Mouse (Mus musculus) hindbrain, embryonic 16.5 days (tissue): ENCODE data around the gene Leng9. TPM values are rescaled to one million over a fixed set of nuclear protein-coding genes. Genes with fewer than 3 reads are reported as not detected.

Source experiments
- ATAC-seq: fragments of 200-750 bp; cut with Nextera tagmentation; 2 replicates; pipeline ENCODE4 v1.8.0; 2017; ENCODE audit warnings: moderate TSS enrichment, moderate library complexity
- H3K27ac ChIP-seq: fragments of 300-500 bp; sonication (generic); 2 replicates; pipeline ENCODE4 v1.5.1; 2014; ENCODE audit warnings: low read depth, mild to moderate bottlenecking, control low read depth, low read length, moderate library complexity
- H3K27me3 ChIP-seq: fragments of 300-500 bp; sonication (generic); replicated peaks from 2 replicates; pipeline ENCODE4 v1.6.1; 2014; ENCODE audit warnings: low read length; ENCODE audit not compliant: control insufficient read depth, insufficient read depth
- H3K36me3 ChIP-seq: fragments of 300-500 bp; sonication (generic); 2 replicates; pipeline ENCODE4 v1.6.1; 2014; ENCODE audit warnings: mild to moderate bottlenecking, low read length, moderate library complexity, mixed read lengths; ENCODE audit not compliant: control insufficient read depth, insufficient read depth
- H3K4me1 ChIP-seq: fragments of 300-500 bp; sonication (generic); 2 replicates; pipeline ENCODE4 v1.6.1; 2014; ENCODE audit warnings: low read depth, low read length; ENCODE audit not compliant: control insufficient read depth, insufficient read depth
- H3K4me2 ChIP-seq: fragments of 300-500 bp; sonication (generic); 2 replicates; pipeline ENCODE4 v1.6.1; 2014; ENCODE audit warnings: mild to moderate bottlenecking, low read length, control low read depth, moderate library complexity
- H3K4me3 ChIP-seq: fragments of 300-500 bp; sonication (generic); 2 replicates; pipeline ENCODE4 v1.5.1; 2014; ENCODE audit warnings: mild to moderate bottlenecking, low read length, control low read depth, moderate library complexity
- H3K9ac ChIP-seq: fragments of 300-500 bp; sonication (generic); 2 replicates; pipeline ENCODE4 v1.6.1; 2014; ENCODE audit warnings: low read depth, mild to moderate bottlenecking, control low read depth, low read length, moderate library complexity
- H3K9me3 ChIP-seq: fragments of 300-500 bp; sonication (generic); 2 replicates; pipeline ENCODE4 v1.6.1; 2014; ENCODE audit warnings: mild to moderate bottlenecking, low read length, moderate library complexity; ENCODE audit not compliant: control insufficient read depth
- WGBS: fragments of 180-500 bp; shearing (Covaris S2); extraction: QIAGEN DNeasy Blood & Tissue Kit; methylation state at CpG from one replicate; pipeline ENCODE4 v1.1.7; 2014; 5-methylcytosine and 5-hydroxymethylcytosine counted together
- polyA plus RNA-seq: library from polyadenylated mRNA; unstranded; fragments of >200 nt; fragmentation: Nextera tagmentation; extraction: Ambion mirVana; gene quantifications from 2 replicates; pipeline ENCODE4 v1.2.1, GENCODE M21; 2015

The Leng9 gene
- polyA plus RNA-seq, 1 experiment from 2014 or later: 6.8 TPM

DNA sequence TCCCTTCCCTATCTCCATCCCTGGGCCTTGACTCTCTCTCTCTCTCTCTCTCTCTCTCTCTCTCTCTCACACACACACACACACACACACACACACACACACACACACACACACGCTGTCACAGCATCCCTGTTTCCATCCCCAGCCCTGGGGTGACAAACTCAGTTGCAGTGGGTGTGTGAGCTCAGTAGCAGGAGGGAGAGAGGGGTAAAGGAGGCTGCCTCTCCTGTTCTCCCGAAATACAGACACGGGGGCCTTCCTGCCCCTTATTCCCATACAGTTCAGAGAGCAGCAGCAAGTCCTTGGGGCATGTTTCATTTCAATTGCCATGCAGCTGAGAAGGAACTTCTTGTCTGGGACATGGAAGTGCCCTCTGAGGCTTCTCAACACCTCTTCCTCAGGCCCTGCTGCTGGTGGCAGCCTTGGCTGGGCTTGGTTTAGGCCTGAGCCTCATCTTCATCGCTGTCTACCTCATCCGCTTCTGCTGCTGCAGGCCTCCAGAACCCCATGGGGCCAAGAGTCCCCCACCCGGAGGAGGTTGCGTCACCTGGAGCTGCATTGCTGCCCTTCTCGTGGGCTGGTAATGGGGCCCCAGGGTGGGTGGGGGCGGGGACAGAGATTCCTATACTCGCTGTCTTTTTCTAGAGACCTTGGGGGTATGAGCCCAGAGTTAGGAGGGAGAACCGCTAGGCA is 28.0 kb downstream of the Leng9 start:
- H3K27me3 ChIP-seq: no peaks in the 10 kb centered on the region
- H3K9ac ChIP-seq: peak overlapping the region; percentile 92
- H3K9me3 ChIP-seq: no peaks in the 10 kb centered on the region
- H3K4me3 ChIP-seq: peak overlapping the region; percentile 8
- 23% methylated on average over 11 of the region's 11 CpGs for WGBS
- no peaks in the 10 kb centered on the region for H3K36me3 ChIP-seq
- peak overlapping the region; percentile 88 for H3K27ac ChIP-seq
- peak overlapping the region; percentile 74 for H3K4me2 ChIP-seq
- H3K4me1 ChIP-seq: peaks cover 27% of the 10 kb centered on the region
- no peak for ATAC-seq

GRCm38 (mm10) chr7:4119976-4120921 is 29.9 kb downstream of the Leng9 start:
- Histone ChIP-seq H3K27me3 (no peaks in the 10 kb centered on the region), H3K9ac (peak overlapping the region; percentile 92), H3K4me3 (peak overlapping the region; percentile 76), H3K4me1 (peaks cover 24% of the 10 kb centered on the region), H3K9me3 (no peaks in the 10 kb centered on the region), H3K27ac (peak overlapping the region; percentile 88), H3K4me2 (peak overlapping the region; percentile 74), H3K36me3 (no peaks in the 10 kb centered on the region)
- peak; percentile 5; the same call in 1 of the 2 replicates for ATAC-seq
- WGBS: 6% methylated on average over 17 of the region's 19 CpGs

- Histone ChIP-seq H3K27ac (peak within 1 kb of the TSS; percentile 88), H3K9me3 (no peaks in the 10 kb centered on the region), H3K36me3 (no peaks in the 10 kb centered on the region), H3K4me1 (peaks cover 16% of the 10 kb centered on the region), H3K4me2 (peak within 1 kb of the TSS; percentile 74), H3K9ac (peak within 1 kb of the TSS; percentile 92), H3K4me3 (peak within 1 kb of the TSS; percentile 76), H3K27me3 (no peaks in the 10 kb centered on the region)
- under 1% methylated on average over 29 of the region's 37 CpGs for WGBS
- peak; percentile 15 for ATAC-seq
Measured at GRCm38 (mm10) chr7:4119344-4119902, 30.8 kb downstream of the Leng9 start, which contains the start of gene Ttyh1. Gene Ttyh1, plus strand, starts transcription at chr7:4119408.

DNA sequence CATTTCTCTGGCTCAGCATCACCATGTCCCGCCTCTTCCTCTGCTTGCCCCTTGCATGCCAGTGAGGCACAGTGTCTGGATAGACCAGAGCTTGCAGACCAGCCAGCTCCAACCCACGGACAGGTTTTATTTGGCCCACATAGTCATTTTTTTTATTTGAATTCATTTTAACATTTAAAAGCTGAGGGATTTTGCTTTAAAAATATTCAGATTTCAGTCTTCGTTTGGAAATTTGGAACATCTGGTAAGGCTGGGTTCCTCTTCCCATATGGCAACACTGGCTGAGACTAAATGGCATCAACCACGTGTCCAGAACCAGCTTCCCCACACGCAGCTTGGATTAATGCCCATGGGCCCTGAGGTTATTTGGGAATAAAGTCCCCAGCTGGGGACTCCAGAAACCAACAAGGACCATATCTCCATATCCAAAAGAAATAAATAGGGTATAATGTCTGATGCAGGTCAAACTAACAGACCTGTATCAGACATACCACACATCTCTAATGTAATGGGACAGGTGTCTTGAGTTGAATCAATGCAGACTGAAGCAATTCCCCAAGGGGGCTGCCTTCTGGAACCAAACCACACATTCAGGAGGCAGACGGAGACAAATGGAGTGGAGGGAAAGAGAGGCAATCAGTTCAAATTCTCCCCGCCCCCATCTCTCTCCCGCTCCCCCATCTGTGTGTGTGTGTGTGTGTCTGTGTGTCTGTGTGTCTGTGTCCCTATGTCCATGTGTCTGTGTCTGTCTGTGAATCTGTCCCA is 32.9 kb downstream of the Leng9 start:
- H3K36me3 ChIP-seq: no peaks in the 10 kb centered on the region
- no peaks in the 10 kb centered on the region for H3K9me3 ChIP-seq
- no peak overlapping the region for H3K4me3 ChIP-seq
- peaks cover 5% of the 10 kb centered on the region for H3K4me1 ChIP-seq
- no peak for ATAC-seq
- H3K27ac ChIP-seq: no peak overlapping the region
- H3K27me3 ChIP-seq: no peaks in the 10 kb centered on the region
- H3K9ac ChIP-seq: no peak overlapping the region
- H3K4me2 ChIP-seq: no peak overlapping the region
- WGBS: 60% methylated on average over 8 of the region's 8 CpGs

DNA sequence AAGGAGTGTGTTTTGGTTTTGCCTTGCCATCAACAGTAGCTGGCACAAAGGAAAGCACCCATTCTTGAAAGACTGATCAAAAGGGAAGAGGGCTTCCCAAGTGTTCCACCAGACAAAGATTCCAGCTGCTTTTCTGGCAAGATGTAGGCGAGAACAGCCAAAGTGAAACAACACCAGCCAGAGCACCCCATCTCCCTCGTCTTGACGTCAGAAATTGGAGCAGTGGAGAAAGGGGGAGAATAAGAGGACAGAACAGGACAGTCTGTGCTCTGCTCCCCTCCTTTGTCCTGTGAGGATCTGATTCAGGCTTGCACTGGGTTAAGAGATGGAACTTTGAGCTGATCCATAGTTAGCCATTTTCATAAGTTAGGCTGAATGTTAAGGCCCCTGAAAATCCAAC is 38.4 kb downstream of the Leng9 start:
- Histone ChIP-seq H3K27ac (peak overlapping the region; percentile 1; the same call in 1 of the 2 replicates), H3K36me3 (no peaks in the 10 kb centered on the region), H3K4me2 (no peak overlapping the region), H3K27me3 (no peaks in the 10 kb centered on the region), H3K9ac (no peak overlapping the region), H3K4me1 (no peaks in the 10 kb centered on the region), H3K4me3 (no peak overlapping the region), H3K9me3 (no peaks in the 10 kb centered on the region)
- ATAC-seq: 0 out of 2 replicates have a peak, but pooled peaks have one; percentile 61
- WGBS: 39% methylated on average over 3 of the region's 3 CpGs

DNA sequence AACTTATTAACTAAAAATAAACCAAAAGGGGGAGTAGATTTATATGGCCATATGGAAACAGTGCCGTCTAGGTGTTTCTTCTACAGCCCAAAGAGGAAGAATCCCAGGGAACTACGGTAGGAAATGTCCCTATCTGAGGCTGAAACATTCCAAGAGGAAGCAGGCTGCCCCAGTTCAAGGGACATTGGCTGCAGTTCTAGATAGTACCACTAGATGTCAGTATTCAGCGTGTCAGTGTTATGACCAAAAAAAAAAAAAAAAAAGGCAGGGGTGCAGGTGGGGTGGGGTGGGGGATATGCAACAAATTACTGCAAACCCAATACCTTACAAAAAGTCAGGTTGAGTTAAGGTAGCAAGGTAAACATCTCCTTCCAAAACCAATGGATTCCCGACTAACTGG is 46.8 kb downstream of the Leng9 start:
- ATAC-seq: 0 out of 2 replicates have a peak, but pooled peaks have one; percentile 11
- no peak overlapping the region for H3K27ac ChIP-seq
- 12% methylated on average over 4 of the region's 4 CpGs for WGBS

GRCm38 (mm10) chr7:4101144-4101543 is 49.0 kb downstream of the Leng9 start:
- H3K36me3 ChIP-seq: no peaks in the 10 kb centered on the region
- H3K9me3 ChIP-seq: no peaks in the 10 kb centered on the region
- H3K4me1 ChIP-seq: no peaks in the 10 kb centered on the region
- H3K27me3 ChIP-seq: no peaks in the 10 kb centered on the region
- no peak overlapping the region for H3K4me3 ChIP-seq
- WGBS: 82% methylated on average over 5 of the region's 5 CpGs
- H3K9ac ChIP-seq: no peak overlapping the region
- no peak for ATAC-seq
- H3K27ac ChIP-seq: no peak overlapping the region
- no peak overlapping the region for H3K4me2 ChIP-seq

More for the DNA sequence above, 46.8 kb downstream of the Leng9 start:
- Histone ChIP-seq H3K27me3 (no peaks in the 10 kb centered on the region), H3K4me2 (no peak overlapping the region), H3K9ac (no peak overlapping the region), H3K36me3 (no peaks in the 10 kb centered on the region), H3K9me3 (no peaks in the 10 kb centered on the region), H3K4me3 (no peak overlapping the region), H3K4me1 (no peaks in the 10 kb centered on the region)

DNA sequence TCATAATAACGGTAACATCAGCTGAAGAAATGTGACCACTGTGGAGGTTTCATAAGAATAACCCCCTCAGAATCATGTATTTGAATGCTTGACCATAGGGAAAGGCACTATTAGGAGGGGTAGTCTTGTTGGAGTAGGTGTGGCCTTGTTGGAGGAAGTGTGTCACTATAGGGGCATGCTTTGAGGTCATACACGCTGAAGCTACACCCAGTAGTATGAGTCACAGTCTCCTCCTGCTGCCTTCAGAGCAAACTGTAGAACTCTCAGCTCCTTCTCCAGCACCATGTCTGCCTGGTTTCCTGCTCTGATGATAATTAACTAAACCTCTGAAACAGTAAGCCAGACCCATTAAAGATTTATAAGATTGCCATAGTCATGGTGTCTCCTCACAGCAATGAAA is 51.3 kb downstream of the Leng9 start:
- Histone ChIP-seq H3K27ac (no peak overlapping the region), H3K27me3 (no peaks in the 10 kb centered on the region), H3K4me1 (no peaks in the 10 kb centered on the region), H3K9me3 (no peaks in the 10 kb centered on the region), H3K4me3 (no peak overlapping the region), H3K4me2 (no peak overlapping the region), H3K36me3 (no peaks in the 10 kb centered on the region), H3K9ac (no peak overlapping the region)
- 78% methylated on average over 2 of the region's 2 CpGs for WGBS
- no peak for ATAC-seq
